Mouse (Mus musculus) lung, postnatal 0 days (tissue): ENCODE measurements around the gene Ugt1a5. TPM values are rescaled to one million over a fixed set of nuclear protein-coding genes. Genes with fewer than 3 reads are reported as not detected.

ENCODE experiments used
- ATAC-seq: fragments of 200-750 bp; cut with Nextera tagmentation; 2 replicates; pipeline ENCODE4 v1.8.0; 2017; ENCODE audit warnings: moderate library complexity
- DNase-seq: peaks from one replicate; pipeline ENCODE4 v3.0.0-alpha.2; 2016; ENCODE audit warnings: low spot score
- H3K27ac ChIP-seq: fragments of 300-500 bp; sonication (generic); 2 replicates; pipeline ENCODE4 v1.5.1; 2014; ENCODE audit warnings: antibody characterized with exemption, mild to moderate bottlenecking, low read length, mixed read lengths
- H3K27me3 ChIP-seq: fragments of 300-500 bp; sonication (generic); replicated peaks from 2 replicates; pipeline ENCODE4 v1.6.1; 2014; ENCODE audit warnings: low read length, mixed read lengths; ENCODE audit not compliant: insufficient read depth
- H3K36me3 ChIP-seq: fragments of 300-500 bp; sonication (generic); 2 replicates; pipeline ENCODE4 v1.6.1; 2014; ENCODE audit warnings: low read length, mixed read lengths; ENCODE audit not compliant: insufficient read depth
- H3K4me1 ChIP-seq: fragments of 300-500 bp; sonication (generic); 2 replicates; pipeline ENCODE4 v1.6.1; 2014; ENCODE audit warnings: antibody characterized with exemption, low read depth, low read length, mixed read lengths; ENCODE audit not compliant: insufficient read depth
- H3K4me2 ChIP-seq: fragments of 300-500 bp; sonication (generic); replicated peaks from 2 replicates; pipeline ENCODE4 v1.6.1; 2014; ENCODE audit warnings: low read depth, mild to moderate bottlenecking, low read length, moderate library complexity, mixed read lengths
- H3K4me3 ChIP-seq: fragments of 300-500 bp; sonication (generic); 2 replicates; pipeline ENCODE4 v1.5.1; 2014; ENCODE audit warnings: low read depth, low read length
- H3K9ac ChIP-seq: fragments of 300-500 bp; sonication (generic); replicated peaks from 2 replicates; pipeline ENCODE4 v1.6.1; 2014; ENCODE audit warnings: low read depth, mild to moderate bottlenecking
- H3K9me3 ChIP-seq: fragments of 300-500 bp; sonication (generic); 2 replicates; pipeline ENCODE4 v1.6.1; 2016; ENCODE audit warnings: low read length, mixed read lengths
- CTCF ChIP-seq: IDR thresholded peaks from 2 replicates; pipeline ENCODE4 v1.5.1; 2016; ENCODE audit warnings: antibody characterized with exemption, mild to moderate bottlenecking
- EP300 ChIP-seq: IDR thresholded peaks from 2 replicates; pipeline ENCODE4 v1.6.1; 2016; ENCODE audit warnings: antibody characterized with exemption, mild to moderate bottlenecking, control low read depth
- WGBS: fragments of 180-500 bp; shearing (Covaris S2); extraction: QIAGEN DNeasy Blood & Tissue Kit; methylation state at CpG from one replicate; pipeline ENCODE4 v1.1.7; 2014; 5-methylcytosine and 5-hydroxymethylcytosine counted together
- polyA plus RNA-seq: library from polyadenylated mRNA; unstranded; fragments of >200 nt; fragmentation: Nextera tagmentation; extraction: Ambion mirVana; gene quantifications from 2 replicates; pipeline ENCODE4 v1.2.1, GENCODE M21; 2015

Ugt1a5 gene
- polyA plus RNA-seq, 1 experiment from 2014 or later: not detected

DNA sequence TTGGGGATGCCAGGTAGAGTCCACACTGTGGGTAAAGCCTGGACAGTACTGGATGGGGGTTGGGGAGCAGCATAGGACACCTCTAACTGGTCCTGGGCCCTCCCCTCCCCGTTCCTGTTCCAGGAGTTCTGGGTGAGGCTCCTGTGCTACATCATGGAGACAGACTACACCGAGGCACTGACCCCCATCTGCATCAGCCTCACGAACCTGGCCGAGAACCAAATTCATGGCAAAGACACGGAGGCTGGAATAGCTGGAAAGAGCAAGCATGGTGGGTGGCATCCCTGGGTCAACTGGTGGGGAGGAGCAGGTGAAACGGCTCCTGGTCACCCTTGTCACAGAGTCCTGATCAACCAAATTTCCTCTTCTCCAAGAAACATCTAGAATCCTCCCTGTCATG is 73.0 kb downstream of the Ugt1a5 start:
- no peaks in the 10 kb centered on the region for H3K36me3 ChIP-seq
- H3K27me3 ChIP-seq: no peaks in the 10 kb centered on the region
- H3K4me2 ChIP-seq: no peak overlapping the region
- no peak for ATAC-seq
- 73% methylated on average over 6 of the region's 6 CpGs for WGBS
- no peak overlapping the region for H3K4me3 ChIP-seq
- H3K4me1 ChIP-seq: no peaks in the 10 kb centered on the region
- peaks cover 56% of the 10 kb centered on the region for H3K9me3 ChIP-seq
- no peak overlapping the region for H3K27ac ChIP-seq
- peak; percentile 27 for DNase-seq
- TF ChIP-seq CTCF: no peak
- no peak for TF ChIP-seq EP300
- H3K9ac ChIP-seq: no peak overlapping the region

DNA sequence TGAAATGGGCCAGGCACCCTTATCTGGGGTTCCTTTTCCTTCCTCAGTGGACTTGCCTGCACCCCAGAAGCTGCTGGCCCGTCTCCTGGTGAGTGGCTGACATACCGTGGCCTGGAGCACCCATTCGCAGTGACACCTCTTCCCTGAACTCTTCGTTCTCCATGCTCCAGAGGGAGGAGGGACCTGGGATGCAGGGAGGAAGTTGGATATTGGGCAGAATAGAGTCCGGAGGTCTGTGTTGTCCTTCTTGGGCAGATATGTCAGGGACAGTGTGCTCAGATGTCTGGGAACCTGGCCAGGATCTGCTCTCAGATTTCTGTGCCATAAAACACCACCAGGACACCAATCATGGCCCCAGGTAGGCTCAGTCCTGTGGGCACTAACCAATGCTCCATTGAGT is 74.3 kb downstream of the Ugt1a5 start:
- no peaks in the 10 kb centered on the region for H3K27me3 ChIP-seq
- H3K4me3 ChIP-seq: no peak overlapping the region
- no peak overlapping the region for H3K9ac ChIP-seq
- peaks cover 58% of the 10 kb centered on the region for H3K9me3 ChIP-seq
- no peak for ATAC-seq
- H3K4me2 ChIP-seq: no peak overlapping the region
- H3K4me1 ChIP-seq: no peaks in the 10 kb centered on the region
- no peak overlapping the region for H3K27ac ChIP-seq
- 70% methylated on average over 5 of the region's 5 CpGs for WGBS
- no peak for TF ChIP-seq CTCF
- no peak for TF ChIP-seq EP300
- peak; percentile 30 for DNase-seq
- H3K36me3 ChIP-seq: no peaks in the 10 kb centered on the region

DNA sequence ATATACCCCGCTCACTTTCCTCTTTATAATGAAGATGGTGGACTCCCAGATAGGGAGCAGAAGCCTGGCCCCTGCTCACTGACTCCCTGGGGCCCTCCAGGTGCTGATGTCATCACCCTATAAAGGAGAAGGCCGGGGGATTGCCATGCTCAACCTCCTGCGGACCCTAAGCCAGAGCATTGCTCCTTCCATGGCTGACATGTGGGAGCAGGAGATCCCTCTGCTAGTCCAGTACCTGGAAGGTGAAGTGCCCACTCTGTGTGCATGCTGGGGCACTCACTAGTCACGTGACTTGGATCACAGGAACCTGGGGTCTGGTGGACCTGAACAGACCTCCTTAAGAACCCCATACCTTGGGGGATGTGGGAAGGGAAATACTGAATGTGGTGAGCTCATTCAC is 74.8 kb downstream of the Ugt1a5 start:
- no peak for TF ChIP-seq CTCF
- no peak for TF ChIP-seq EP300
- H3K36me3 ChIP-seq: no peaks in the 10 kb centered on the region
- H3K27ac ChIP-seq: no peak overlapping the region
- peaks cover 57% of the 10 kb centered on the region for H3K9me3 ChIP-seq
- no peak overlapping the region for H3K9ac ChIP-seq
- 58% methylated on average over 4 of the region's 4 CpGs for WGBS
- H3K4me3 ChIP-seq: no peak overlapping the region
- H3K4me1 ChIP-seq: no peaks in the 10 kb centered on the region
- no peak for ATAC-seq
- no peak for DNase-seq
- H3K27me3 ChIP-seq: no peaks in the 10 kb centered on the region
- H3K4me2 ChIP-seq: no peak overlapping the region

DNA sequence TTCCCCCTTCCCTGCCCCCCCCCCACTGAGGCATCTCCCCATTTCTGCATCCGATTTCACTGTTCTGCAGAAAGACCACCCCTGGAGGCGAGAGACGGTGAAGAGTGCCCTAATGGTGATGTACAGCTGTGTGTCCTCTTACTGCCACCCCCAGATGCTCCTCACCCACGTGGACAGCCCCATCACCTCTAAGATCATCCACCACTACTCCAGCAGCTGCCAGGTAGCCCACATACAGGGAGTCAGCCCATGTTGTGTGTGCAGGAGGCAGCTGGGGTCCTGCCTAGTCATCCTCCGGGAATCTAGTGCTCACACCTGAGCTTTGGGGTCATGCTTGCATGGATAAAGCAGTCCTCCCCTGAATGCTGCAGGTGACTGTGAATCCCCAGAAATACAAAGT is 78.0 kb downstream of the Ugt1a5 start:
- DNase-seq: no peak
- H3K9ac ChIP-seq: no peak overlapping the region
- 60% methylated on average over 5 of the region's 5 CpGs for WGBS
- H3K4me2 ChIP-seq: no peak overlapping the region
- ATAC-seq: no peak
- TF ChIP-seq EP300: no peak
- TF ChIP-seq CTCF: no peak
- no peak overlapping the region for H3K27ac ChIP-seq
- no peaks in the 10 kb centered on the region for H3K36me3 ChIP-seq
- no peaks in the 10 kb centered on the region for H3K4me1 ChIP-seq
- no peak overlapping the region for H3K4me3 ChIP-seq
- peaks cover 63% of the 10 kb centered on the region for H3K9me3 ChIP-seq
- H3K27me3 ChIP-seq: no peaks in the 10 kb centered on the region

DNA sequence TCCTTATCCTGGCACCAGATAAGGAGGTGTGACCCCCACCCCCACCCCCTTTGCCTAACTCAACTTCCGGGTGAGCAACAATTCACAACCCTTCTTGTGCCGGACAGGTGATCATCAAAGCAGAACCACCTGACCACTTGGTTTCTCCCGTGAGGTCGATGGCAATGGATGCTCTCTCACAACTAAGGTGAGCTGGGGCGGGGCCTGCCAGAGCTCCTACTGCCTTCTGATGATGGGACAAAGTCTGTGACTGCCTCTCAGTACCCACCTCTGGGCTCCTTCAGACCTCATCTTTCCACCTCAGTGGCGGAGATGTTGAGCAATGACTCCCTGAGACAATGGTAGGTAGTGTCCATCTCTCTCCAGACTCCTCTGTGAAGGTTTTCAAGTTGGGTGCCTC is 80.1 kb downstream of the Ugt1a5 start:
- no peak overlapping the region for H3K9ac ChIP-seq
- TF ChIP-seq EP300 (no peak), CTCF (no peak)
- no peak for DNase-seq
- ATAC-seq: peak; percentile 7
- H3K4me3 ChIP-seq: no peak overlapping the region
- no peaks in the 10 kb centered on the region for H3K27me3 ChIP-seq
- H3K4me2 ChIP-seq: no peak overlapping the region
- no peaks in the 10 kb centered on the region for H3K36me3 ChIP-seq
- no peak overlapping the region for H3K27ac ChIP-seq
- H3K9me3 ChIP-seq: peaks cover 71% of the 10 kb centered on the region
- WGBS: 77% methylated on average over 6 of the region's 6 CpGs
- H3K4me1 ChIP-seq: no peaks in the 10 kb centered on the region

DNA sequence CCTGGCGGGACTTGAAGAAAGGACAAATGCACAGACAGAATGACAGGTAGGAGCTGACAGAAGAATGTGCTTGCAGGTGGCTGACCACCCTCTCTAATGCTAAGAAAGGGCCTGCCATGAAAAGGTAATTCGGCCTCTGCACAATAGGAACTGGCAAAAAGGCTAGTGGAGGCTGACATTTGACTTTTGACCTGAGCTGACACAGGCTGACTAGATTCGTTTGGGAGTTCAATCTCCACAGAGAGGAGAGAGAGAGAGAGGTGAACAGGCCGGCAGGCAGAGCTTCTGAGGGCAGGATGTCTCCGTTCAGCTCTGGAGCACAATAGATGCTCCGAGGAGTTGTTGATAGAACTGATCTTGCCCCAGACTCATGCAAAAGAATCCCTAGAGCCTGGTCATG is 80.6 kb downstream of the Ugt1a5 start:
- H3K9me3 ChIP-seq: peaks cover 71% of the 10 kb centered on the region
- WGBS: 40% methylated on average over 6 of the region's 6 CpGs
- ATAC-seq: no peak

DNA sequence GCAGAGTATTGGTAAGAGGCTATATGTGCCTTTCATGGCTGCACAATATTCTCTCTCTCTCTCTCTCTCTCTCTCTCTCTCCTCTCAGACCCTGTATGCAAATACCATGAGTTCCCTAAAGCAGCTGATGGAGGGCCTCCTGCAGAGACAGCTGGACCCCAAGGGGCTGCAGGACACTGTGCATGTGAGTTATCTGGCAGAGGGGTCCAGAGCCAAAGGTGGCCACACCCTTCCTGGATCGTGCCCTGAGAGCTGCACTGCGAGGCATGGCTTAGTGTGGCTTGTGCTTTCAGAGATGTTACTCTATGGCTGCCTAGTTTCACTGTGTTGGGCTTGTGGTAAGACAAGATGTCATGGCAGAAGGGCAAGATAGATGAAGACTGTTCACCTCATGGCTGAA is 81.8 kb downstream of the Ugt1a5 start:
- no peak overlapping the region for H3K4me3 ChIP-seq
- TF ChIP-seq EP300: no peak
- ATAC-seq (no peak), DNase-seq (no peak)
- no peak overlapping the region for H3K27ac ChIP-seq
- H3K36me3 ChIP-seq: no peaks in the 10 kb centered on the region
- no peaks in the 10 kb centered on the region for H3K4me1 ChIP-seq
- H3K27me3 ChIP-seq: no peaks in the 10 kb centered on the region
- H3K9me3 ChIP-seq: peaks cover 64% of the 10 kb centered on the region
- no peak overlapping the region for H3K9ac ChIP-seq
- 43% methylated on average over 2 of the region's 2 CpGs for WGBS
- no peak overlapping the region for H3K4me2 ChIP-seq

More for the DNA sequence above, 80.6 kb downstream of the Ugt1a5 start:
- TF ChIP-seq EP300 (no peak), CTCF (no peak)
- Histone ChIP-seq H3K4me2 (no peak overlapping the region), H3K27ac (no peak overlapping the region), H3K9ac (no peak overlapping the region), H3K27me3 (no peaks in the 10 kb centered on the region), H3K4me1 (no peaks in the 10 kb centered on the region), H3K4me3 (no peak overlapping the region), H3K36me3 (no peaks in the 10 kb centered on the region)
- no peak for DNase-seq
